Mouse (Mus musculus): ENCODE measurements around the gene Ftl1. TPM values are rescaled to one million over a fixed set of nuclear protein-coding genes. Genes with fewer than 3 reads are reported as not detected.
A peak's percentile ranks its signal among the peaks of the same experiment; 100 is the strongest.
"Not testable (repeated sequence)": the region's sequence is repeated elsewhere in the genome, so short reads cannot be mapped to it uniquely, and the experiment has no call there.

Gene Ftl1
- polyA plus RNA-seq, 1 experiment from 2014 or later, result 5,943 TPM

DNA sequence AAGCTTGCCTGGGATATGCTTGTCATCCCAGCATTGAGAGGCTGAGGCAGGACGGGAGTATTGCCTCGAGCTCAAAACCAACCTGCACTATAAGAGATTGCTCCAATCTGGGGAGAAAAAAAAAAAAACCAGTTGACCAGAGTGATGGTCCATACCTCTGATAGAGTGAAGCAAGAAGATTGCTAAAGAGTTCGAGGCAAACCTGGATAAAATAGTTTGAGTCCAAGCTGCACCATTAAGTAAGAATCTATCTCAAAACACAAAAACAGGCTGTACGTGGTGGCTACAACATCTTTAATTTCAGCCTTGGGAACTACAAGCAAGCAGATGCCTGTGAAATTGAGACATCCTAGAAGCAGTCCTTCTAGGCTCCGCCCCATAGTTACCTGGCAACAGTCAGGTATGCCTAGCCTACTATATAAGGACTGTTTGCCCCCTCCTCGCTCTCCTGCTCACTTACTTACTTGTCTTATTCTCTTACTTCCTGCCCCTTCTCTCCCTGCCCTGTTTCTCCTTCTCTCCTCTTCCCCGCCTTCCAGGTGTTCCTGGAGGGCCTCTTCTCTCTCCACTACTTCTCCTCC lies 7.5 kb upstream of the Ftl1 start:
- H3K4me1 ChIP-seq (replicated peaks; ENCODE audit: control insufficient read depth, insufficient read depth, low read length), result 0 out of 2 replicates have a peak, but pooled peaks cover 4% of the 10 kb centered on the region
- no peaks in the 10 kb centered on the region for H3K27me3 ChIP-seq (ENCODE audit: control insufficient read depth, insufficient read depth, low read length)
- peaks cover 9% of the 10 kb centered on the region; the same call in 1 of the 2 replicates for H3K36me3 ChIP-seq (ENCODE audit: control insufficient read depth, insufficient read depth, low read length)
- DNase-seq (ENCODE audit: low spot score), result no peak
- H3K9me3 ChIP-seq (ENCODE audit: control insufficient read depth, low read length), result no peaks in the 10 kb centered on the region
- H3K9ac ChIP-seq (ENCODE audit: low read depth, low read length), result peak overlapping the region; percentile 45
- peak overlapping the region; percentile 84 for H3K4me3 ChIP-seq (ENCODE audit: low read depth, low read length)
- WGBS, result 28% methylated on average over 7 of the region's 7 CpGs
- peak overlapping the region; percentile 88 for H3K4me2 ChIP-seq (replicated peaks; ENCODE audit: low read depth, low read length)
- ATAC-seq (ENCODE audit: low FRiP score), result no peak; the same call in 1 of the 2 replicates
- H3K27ac ChIP-seq (ENCODE audit: low read depth, low read length), result no peak overlapping the region

DNA sequence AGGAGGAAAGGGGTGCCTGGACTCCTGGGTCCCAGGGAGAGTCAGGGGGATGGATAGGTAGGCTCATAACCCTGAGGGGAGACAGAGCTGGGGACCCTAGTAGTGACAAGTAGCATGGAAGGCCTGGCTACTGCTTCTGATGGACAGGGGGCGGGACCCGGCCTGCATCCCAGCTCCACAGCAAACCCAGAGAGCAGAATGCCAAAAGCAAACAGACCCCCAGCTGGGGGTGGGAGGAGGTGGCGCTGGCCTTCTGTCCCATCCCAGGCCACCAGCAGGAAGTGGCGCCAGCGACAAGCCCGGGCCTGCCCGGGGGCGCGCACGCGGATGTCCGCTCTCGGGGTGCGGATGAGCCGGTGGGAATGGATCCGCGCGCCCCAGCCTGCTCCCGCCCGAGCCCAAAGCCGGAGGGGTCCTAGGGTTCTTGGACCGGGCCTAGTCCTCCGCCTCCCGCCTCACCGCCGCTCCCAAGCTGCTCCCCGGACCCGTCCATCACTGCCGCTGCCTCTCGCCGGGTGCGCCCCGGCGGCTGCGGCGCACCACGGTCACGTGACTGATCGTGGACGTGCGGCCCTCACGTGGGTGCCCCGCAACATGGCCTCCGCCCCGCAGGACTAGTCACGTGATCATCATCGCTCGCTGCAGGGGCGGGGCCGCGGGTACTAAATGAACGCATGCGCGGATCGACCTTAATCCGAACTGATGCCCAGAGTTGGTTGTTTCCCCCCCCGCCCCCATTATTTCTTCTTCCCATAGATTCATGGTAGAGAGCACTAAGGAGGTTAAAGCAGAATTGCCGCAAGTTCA lies 6.8 kb upstream of the Ftl1 start, which contains the start of gene Bax:
Gene Bax, minus strand, starts transcription at position 616 of the 807 bp plus-strand sequence.
- Histone ChIP-seq H3K9me3 (ENCODE audit: control insufficient read depth, low read length) (no peaks in the 10 kb centered on the region), H3K27ac (ENCODE audit: low read depth, low read length) (peak within 1 kb of the TSS; percentile 65; the same call in 1 of the 2 replicates), H3K4me3 (ENCODE audit: low read depth, low read length) (peak within 1 kb of the TSS; percentile 84), H3K27me3 (ENCODE audit: control insufficient read depth, insufficient read depth, low read length) (no peaks in the 10 kb centered on the region), H3K36me3 (ENCODE audit: control insufficient read depth, insufficient read depth, low read length) (peaks cover 9% of the 10 kb centered on the region; the same call in 1 of the 2 replicates), H3K4me1 (replicated peaks; ENCODE audit: control insufficient read depth, insufficient read depth, low read length) (0 out of 2 replicates have a peak, but pooled peaks cover 4% of the 10 kb centered on the region), H3K9ac (ENCODE audit: low read depth, low read length) (peak within 1 kb of the TSS; percentile 91), H3K4me2 (replicated peaks; ENCODE audit: low read depth, low read length) (peak within 1 kb of the TSS; percentile 88)
- DNase-seq (ENCODE audit: low spot score) (peak; percentile 99), ATAC-seq (ENCODE audit: low FRiP score) (peak; percentile 85)
- WGBS, result under 1% methylated on average over 45 of the region's 58 CpGs

DNA sequence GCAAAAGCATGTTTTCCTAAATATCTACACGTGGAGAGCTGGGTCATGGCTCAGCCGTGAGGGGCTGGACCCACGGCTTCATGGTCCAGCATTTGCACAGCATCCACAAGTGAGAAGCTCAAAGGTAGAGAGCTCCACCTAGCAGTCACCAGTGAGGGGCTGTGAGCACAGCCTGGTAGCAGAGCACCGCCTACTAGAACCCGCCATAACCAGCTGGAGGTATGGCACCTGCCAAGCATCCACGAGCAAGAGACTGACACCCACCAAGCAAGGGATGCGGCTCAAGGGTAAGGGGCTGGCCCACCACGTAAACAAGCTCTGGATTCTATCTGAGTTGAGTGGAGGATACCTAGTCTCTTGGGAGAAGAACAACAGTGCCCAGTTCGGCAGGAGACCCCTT lies 5.9 kb upstream of the Ftl1 start:
- H3K36me3 ChIP-seq (ENCODE audit: control insufficient read depth, insufficient read depth, low read length), result peaks cover 9% of the 10 kb centered on the region; the same call in 1 of the 2 replicates
- H3K4me3 ChIP-seq (ENCODE audit: low read depth, low read length), result peak overlapping the region; percentile 84; the same call in 1 of the 2 replicates
- H3K27me3 ChIP-seq (ENCODE audit: control insufficient read depth, insufficient read depth, low read length), result no peaks in the 10 kb centered on the region
- peaks cover 7% of the 10 kb centered on the region for H3K4me1 ChIP-seq (replicated peaks; ENCODE audit: control insufficient read depth, insufficient read depth, low read length)
- ATAC-seq (ENCODE audit: low FRiP score), result no peak
- no peaks in the 10 kb centered on the region for H3K9me3 ChIP-seq (ENCODE audit: control insufficient read depth, low read length)
- no peak for DNase-seq (ENCODE audit: low spot score)
- no peak overlapping the region for H3K27ac ChIP-seq (ENCODE audit: low read depth, low read length)
- peak overlapping the region; percentile 88 for H3K4me2 ChIP-seq (replicated peaks; ENCODE audit: low read depth, low read length)
- WGBS, result 81% methylated on average over 9 of the region's 9 CpGs
- peak overlapping the region; percentile 91 for H3K9ac ChIP-seq (ENCODE audit: low read depth, low read length)

DNA sequence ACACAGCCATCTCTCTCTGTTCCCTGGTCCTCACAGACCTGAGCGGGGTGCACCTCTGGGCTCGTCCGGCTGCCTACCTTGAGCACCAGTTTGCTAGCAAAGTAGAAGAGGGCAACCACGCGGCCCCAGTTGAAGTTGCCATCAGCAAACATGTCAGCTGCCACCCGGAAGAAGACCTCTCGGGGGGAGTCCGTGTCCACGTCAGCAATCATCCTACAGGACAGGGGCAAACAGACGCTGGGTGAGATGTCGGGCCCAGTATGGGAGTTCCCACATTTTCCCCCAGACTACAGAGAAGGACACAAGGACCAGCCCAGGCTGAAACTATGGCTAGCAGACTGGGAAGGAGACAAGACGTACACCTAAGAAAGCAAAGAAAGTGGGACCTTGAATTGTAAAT lies 5.4 kb upstream of the Ftl1 start:
- ATAC-seq (ENCODE audit: low FRiP score), result no peak
- Histone ChIP-seq H3K36me3 (ENCODE audit: control insufficient read depth, insufficient read depth, low read length) (peaks cover 9% of the 10 kb centered on the region; the same call in 1 of the 2 replicates), H3K4me1 (replicated peaks; ENCODE audit: control insufficient read depth, insufficient read depth, low read length) (peaks cover 11% of the 10 kb centered on the region), H3K9ac (ENCODE audit: low read depth, low read length) (no peak overlapping the region), H3K4me2 (replicated peaks; ENCODE audit: low read depth, low read length) (no peak overlapping the region), H3K9me3 (ENCODE audit: control insufficient read depth, low read length) (no peaks in the 10 kb centered on the region), H3K27me3 (ENCODE audit: control insufficient read depth, insufficient read depth, low read length) (no peaks in the 10 kb centered on the region), H3K27ac (ENCODE audit: low read depth, low read length) (no peak overlapping the region), H3K4me3 (ENCODE audit: low read depth, low read length) (no peak overlapping the region; the same call in 1 of the 2 replicates)
- DNase-seq (ENCODE audit: low spot score), result no peak
- WGBS, result 94% methylated on average over 12 of the region's 12 CpGs

DNA sequence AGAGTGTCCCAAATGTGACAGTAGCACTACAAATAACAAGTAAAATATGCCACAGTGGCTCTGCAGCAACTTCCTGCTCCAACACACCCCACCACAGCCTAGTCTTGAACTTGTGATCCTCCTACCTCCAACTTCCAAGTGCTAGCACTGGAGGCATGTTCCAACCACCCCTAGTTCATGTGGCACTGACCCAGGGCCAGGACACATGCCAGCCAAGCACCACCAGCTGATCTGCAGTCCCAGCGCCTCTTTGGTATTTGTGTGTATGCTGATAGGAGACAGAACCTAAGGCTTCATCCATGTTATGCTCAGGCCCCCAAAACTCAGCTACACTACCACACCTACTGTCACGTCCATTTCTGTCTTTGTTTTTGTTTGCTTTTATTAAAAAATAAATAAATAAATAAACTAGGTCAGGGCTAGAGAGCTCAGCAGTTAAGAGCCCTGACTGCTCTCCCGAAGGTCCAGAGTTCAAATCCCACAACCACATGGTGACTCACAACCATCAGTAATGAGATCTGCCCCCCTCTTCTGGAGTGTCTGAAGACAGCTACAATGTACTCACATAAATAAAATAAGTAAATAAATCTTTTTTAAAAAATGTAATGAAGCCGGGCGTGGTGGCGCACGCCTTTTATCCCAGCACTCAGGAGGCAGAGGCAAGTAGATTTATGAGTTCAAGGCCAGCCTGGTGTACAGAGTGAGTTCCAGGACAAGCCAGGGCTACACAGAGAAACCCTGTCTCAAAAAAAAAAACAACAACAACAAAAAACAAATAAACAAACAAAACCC lies 4.5 kb upstream of the Ftl1 start:
- no peaks in the 10 kb centered on the region for H3K27me3 ChIP-seq (ENCODE audit: control insufficient read depth, insufficient read depth, low read length)
- no peak for DNase-seq (ENCODE audit: low spot score)
- no peak overlapping the region for H3K27ac ChIP-seq (ENCODE audit: low read depth, low read length)
- no peak overlapping the region for H3K4me2 ChIP-seq (replicated peaks; ENCODE audit: low read depth, low read length)
- H3K9me3 ChIP-seq (ENCODE audit: control insufficient read depth, low read length), result no peaks in the 10 kb centered on the region
- no peak overlapping the region for H3K4me3 ChIP-seq (ENCODE audit: low read depth, low read length)
- ATAC-seq (ENCODE audit: low FRiP score), result no peak
- peaks cover 11% of the 10 kb centered on the region for H3K4me1 ChIP-seq (replicated peaks; ENCODE audit: control insufficient read depth, insufficient read depth, low read length)
- whole genome bisulfite sequencing, result 96% methylated on average over 7 of the region's 7 CpGs
- no peak overlapping the region for H3K9ac ChIP-seq (ENCODE audit: low read depth, low read length)
- peaks cover 9% of the 10 kb centered on the region; the same call in 1 of the 2 replicates for H3K36me3 ChIP-seq (ENCODE audit: control insufficient read depth, insufficient read depth, low read length)

DNA sequence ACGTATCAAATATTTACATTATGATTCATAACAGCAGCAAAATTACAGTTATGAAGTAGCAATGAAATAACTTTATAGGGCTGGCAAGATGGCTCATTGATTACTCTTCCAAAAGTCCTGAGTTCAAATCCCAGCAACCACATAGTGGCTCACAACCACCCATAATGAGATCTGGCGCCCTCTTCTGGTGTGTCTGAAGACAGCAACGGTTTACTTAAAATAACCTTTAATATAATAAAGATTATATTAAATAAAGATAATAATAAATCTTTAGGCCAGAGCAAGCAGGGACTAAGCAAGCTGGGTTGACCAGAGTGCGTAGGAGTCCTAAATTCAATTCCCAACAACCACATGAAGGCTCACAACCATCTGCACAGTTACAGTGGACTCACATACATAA lies 3.2 kb upstream of the Ftl1 start:
- H3K4me2 ChIP-seq (replicated peaks; ENCODE audit: low read depth, low read length); H3K4me3 ChIP-seq (ENCODE audit: low read depth, low read length); H3K27ac ChIP-seq (ENCODE audit: low read depth, low read length); H3K9ac ChIP-seq (ENCODE audit: low read depth, low read length); H3K36me3 ChIP-seq (ENCODE audit: control insufficient read depth, insufficient read depth, low read length); H3K27me3 ChIP-seq (ENCODE audit: control insufficient read depth, insufficient read depth, low read length); H3K9me3 ChIP-seq (ENCODE audit: control insufficient read depth, low read length); ATAC-seq (ENCODE audit: low FRiP score); DNase-seq (ENCODE audit: low spot score): not testable (repeated sequence)
- WGBS, result 80% methylated on average over 4 of the region's 4 CpGs
- peaks cover 11% of the 10 kb centered on the region for H3K4me1 ChIP-seq (replicated peaks; ENCODE audit: control insufficient read depth, insufficient read depth, low read length)

DNA sequence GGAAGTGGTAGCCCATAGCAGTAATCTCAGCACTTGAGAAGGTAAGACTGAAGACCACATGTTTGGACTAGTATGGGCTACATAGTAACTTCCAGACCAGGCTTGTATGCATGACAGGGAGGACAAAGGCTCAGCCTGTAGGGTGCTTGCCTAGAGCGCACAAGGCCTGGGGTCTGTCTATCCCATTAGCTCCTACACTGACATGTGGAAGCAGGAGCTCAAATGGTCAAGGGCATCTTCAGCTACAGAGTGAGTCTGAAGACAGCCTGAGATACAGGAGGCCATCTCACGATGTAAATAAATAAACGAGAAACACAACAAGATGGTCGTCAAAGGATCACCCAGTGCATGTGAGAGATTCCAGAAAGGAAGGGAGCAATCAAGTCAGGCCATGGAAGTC lies 2.6 kb upstream of the Ftl1 start:
- H3K9me3 ChIP-seq (ENCODE audit: control insufficient read depth, low read length), result no peaks in the 10 kb centered on the region
- 91% methylated on average over 4 of the region's 4 CpGs for WGBS
- peaks cover 14% of the 10 kb centered on the region for H3K4me1 ChIP-seq (replicated peaks; ENCODE audit: control insufficient read depth, insufficient read depth, low read length)

DNA sequence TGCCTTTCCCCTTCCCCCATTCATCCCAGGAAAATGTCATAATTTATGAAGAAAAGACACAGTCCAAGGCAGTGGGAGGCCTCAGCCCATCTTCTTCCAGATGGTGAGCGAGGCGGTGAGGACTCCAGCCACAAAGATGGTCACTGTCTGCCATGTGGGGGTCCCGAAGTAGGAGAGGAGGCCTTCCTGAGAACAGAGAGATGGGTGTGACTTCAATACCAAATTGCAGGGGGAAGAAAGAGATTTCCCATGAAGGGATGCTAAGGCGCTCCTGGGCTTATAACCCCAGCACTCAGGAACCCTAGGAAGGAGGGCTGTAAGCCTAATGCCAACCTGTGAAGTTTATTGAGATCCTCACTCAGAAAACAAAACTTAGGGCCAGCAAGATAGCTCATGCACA lies 2.1 kb upstream of the Ftl1 start:
- no peaks in the 10 kb centered on the region for H3K27me3 ChIP-seq (ENCODE audit: control insufficient read depth, insufficient read depth, low read length)
- no peaks in the 10 kb centered on the region for H3K9me3 ChIP-seq (ENCODE audit: control insufficient read depth, low read length)
- no peak for ATAC-seq (ENCODE audit: low FRiP score)
- no peak overlapping the region for H3K4me3 ChIP-seq (ENCODE audit: low read depth, low read length)
- WGBS, result 93% methylated on average over 4 of the region's 4 CpGs
- H3K4me2 ChIP-seq (replicated peaks; ENCODE audit: low read depth, low read length), result no peak overlapping the region
- no peak overlapping the region for H3K9ac ChIP-seq (ENCODE audit: low read depth, low read length)
- peaks cover 19% of the 10 kb centered on the region for H3K4me1 ChIP-seq (replicated peaks; ENCODE audit: control insufficient read depth, insufficient read depth, low read length)
- H3K27ac ChIP-seq (ENCODE audit: low read depth, low read length), result 0 out of 2 replicates have a peak overlapping the region, but pooled peaks have one; percentile 84
- H3K36me3 ChIP-seq (ENCODE audit: control insufficient read depth, insufficient read depth, low read length), result peaks cover 11% of the 10 kb centered on the region; the same call in 1 of the 2 replicates
- no peak for DNase-seq (ENCODE audit: low spot score)

More for the DNA sequence above, 2.6 kb upstream of the Ftl1 start:
- Histone ChIP-seq H3K27ac (ENCODE audit: low read depth, low read length) (no peak overlapping the region), H3K4me2 (replicated peaks; ENCODE audit: low read depth, low read length) (no peak overlapping the region), H3K27me3 (ENCODE audit: control insufficient read depth, insufficient read depth, low read length) (no peaks in the 10 kb centered on the region), H3K9ac (ENCODE audit: low read depth, low read length) (no peak overlapping the region), H3K4me3 (ENCODE audit: low read depth, low read length) (no peak overlapping the region), H3K36me3 (ENCODE audit: control insufficient read depth, insufficient read depth, low read length) (peaks cover 9% of the 10 kb centered on the region; the same call in 1 of the 2 replicates)
- ATAC-seq (ENCODE audit: low FRiP score), result no peak
- DNase-seq (ENCODE audit: low spot score), result no peak

Data from hindbrain, embryonic 11.5 days (tissue).